Mouse (Mus musculus) layer of hippocampus, adult 8-10 months (tissue): Measurements from ENCODE around the gene Pax3. TPM values are rescaled to one million over a fixed set of nuclear protein-coding genes. Genes with fewer than 3 reads are reported as not detected.

Source experiments
- DNase-seq, 2 experiments: peaks; one replicate each; pipeline ENCODE4 v3.0.0; 2022; ENCODE audit warnings: low spot score in 2 of 2
- total RNA-seq, 4 experiments: library from RNA; stranded (reverse); gene quantifications; 2 replicates each; pipeline ENCODE4 v1.2.4; 2022

Pax3 gene
- total RNA-seq, 4 experiments from 2014 or later, result not detected

- no peak for DNase-seq
Measured at GRCm38 (mm10) chr1:78199221-78199620, 2.3 kb upstream of the Pax3 start.

DNA sequence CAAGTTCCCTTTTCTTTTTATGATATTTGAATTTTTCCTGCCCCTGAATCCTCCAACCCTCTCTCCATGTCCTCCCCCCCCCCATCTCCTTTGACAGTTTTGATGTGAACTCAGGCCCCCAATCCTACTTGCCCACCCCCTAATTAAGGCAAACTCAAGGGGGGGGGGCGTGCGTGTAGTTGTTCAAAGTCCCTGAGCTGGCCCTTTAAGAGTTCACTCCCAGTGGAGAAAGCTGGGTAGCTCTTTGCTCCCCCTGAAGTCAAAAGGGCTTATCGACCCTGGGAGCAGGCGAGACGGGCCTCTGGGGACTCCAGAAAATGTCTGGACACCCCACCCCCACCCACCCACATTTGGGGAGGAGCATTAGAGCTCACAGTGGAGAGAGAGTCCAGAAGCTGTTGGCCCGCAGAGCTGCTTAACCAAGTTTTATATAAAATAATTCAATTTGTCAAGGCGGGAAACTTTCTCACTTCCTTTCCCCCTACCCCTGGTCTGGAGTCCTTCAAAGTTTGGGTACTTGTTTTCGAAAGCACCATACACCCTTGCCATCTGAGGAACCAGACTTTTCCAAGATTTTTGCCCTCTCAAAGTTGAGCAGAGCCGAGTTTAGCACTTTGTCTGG is 1.5 kb upstream of the Pax3 start:
- DNase-seq, result no peak

- DNase-seq, result no peak
Measured at GRCm38 (mm10) chr1:78197351-78198234, 659 bp upstream of the Pax3 start.

DNA sequence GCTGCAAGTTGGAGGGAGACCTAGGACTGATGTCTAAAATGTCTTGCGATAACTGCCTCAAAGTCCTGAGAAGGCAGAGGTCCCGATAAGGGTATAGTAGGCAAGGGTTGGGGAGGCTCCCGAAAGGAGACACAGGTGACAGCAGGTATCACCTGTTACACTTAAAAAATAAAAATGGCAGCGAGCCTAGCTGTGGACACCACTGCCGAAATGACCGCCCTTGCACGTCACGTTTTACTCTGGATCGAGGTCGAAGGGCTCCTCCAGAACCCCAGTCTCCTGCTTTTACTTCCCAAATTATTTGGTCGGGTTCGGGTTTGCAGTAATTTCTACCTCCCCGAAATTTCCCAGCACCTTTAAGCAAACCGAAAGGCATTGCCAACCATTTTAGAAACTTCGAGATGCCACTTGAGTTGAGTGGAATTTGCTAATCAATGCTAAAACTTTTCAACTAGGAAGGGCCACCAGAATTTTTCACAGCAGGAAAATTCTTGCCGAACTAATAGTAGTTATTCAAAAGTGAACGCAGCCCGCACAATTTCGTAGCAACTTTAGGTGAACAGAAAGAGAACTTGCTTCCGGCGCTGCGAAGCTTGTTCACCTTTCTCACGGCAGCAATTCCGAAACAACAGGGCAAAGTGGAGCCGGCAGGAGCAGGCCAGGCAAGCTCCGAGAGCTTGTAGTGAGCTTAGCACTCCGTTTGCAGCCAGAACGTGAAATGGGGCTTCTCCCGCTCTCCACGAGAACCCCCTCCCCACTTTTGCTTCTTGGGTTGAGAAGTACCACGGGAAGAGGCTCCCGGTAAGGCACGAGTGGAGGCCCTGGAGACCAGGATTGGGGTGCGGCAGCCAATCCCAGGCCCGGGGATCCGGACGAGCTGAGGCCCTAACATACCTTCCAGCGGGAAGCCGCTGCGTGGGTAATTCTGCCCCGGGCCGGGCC is 892 bp downstream of the Pax3 start:
- no peak for DNase-seq

- DNase-seq, result no peak
Measured at GRCm38 (mm10) chr1:78195145-78195544, 1.8 kb downstream of the Pax3 start.

- no peak for DNase-seq
Measured at GRCm38 (mm10) chr1:78194381-78195047, 2.4 kb downstream of the Pax3 start.

- no peak for DNase-seq
Measured at GRCm38 (mm10) chr1:78193465-78193991, 3.4 kb downstream of the Pax3 start.

GRCm38 (mm10) chr1:78192746-78193464 is 4.0 kb downstream of the Pax3 start:
- no peak for DNase-seq

DNA sequence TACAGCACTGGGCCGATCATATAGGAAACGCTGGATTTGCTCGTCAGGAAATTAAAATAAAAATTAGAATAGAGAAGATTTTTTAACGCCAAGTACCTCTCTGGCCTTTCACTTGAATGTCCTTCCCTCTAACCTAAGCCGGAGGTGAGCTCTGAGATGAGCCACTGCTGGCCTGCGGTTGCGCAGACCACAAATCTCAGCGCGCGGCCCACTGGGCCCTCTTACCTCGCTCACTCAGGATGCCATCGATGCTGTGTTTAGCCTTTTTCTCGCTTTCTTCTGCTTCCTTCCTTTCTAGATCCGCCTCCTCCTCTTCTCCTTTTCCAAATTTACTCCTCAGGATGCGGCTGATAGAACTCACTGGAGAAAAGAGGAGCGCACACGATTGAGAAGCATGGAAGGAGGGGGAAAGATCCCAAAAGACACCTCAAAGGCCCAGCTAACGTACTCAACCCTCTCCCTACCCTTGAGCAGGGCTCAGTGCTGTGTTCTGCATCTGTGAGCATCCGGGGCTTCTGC is 4.7 kb downstream of the Pax3 start:
- DNase-seq, result no peak

DNA sequence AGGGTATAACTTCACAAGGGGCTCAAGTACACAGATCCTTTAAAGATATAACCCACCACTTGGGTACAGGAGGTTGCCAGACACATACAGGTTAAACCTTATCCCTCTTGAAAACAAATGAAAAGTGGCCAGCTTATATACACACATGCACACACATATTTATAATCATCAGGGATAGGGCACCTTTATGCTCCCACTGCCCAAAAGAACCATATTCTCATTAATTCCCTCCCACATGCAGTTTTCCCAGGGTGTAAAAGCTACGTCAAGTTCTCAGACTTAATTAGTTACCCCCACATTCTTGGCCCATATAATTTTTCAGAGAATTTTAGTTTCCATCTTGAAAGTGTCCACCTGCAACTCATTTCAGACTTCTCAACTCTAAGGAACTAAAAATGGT is 5.2 kb downstream of the Pax3 start:
- DNase-seq, result no peak

DNA sequence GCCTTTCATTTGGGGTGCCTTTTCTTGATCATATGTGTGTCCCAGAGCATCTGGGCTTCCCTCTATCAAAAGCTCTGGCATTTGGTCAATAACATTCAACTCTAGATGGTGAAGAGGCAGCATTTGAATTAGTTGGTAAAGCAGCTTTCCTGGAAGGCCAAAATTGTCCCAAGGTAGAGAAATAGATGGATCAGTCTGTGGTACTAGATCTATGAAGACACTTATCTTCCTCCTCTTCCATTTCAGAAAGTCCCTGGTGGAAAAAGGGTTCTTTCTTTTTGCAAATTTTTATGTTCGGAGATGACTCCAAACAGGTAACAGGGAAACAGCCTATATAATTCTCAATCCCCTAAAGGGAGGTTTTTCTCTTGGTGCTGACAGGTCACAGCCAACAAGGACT is 5.6 kb downstream of the Pax3 start:
- DNase-seq, result no peak

GRCm38 (mm10) chr1:78190386-78191111 is 6.4 kb downstream of the Pax3 start:
- DNase-seq, result no peak

- no peak for DNase-seq
Measured at GRCm38 (mm10) chr1:78189501-78190345, 7.2 kb downstream of the Pax3 start.

GRCm38 (mm10) chr1:78189016-78189415 is 7.9 kb downstream of the Pax3 start:
- DNase-seq, result no peak

- no peak for DNase-seq
Measured at GRCm38 (mm10) chr1:78188299-78188698, 8.6 kb downstream of the Pax3 start.

DNA sequence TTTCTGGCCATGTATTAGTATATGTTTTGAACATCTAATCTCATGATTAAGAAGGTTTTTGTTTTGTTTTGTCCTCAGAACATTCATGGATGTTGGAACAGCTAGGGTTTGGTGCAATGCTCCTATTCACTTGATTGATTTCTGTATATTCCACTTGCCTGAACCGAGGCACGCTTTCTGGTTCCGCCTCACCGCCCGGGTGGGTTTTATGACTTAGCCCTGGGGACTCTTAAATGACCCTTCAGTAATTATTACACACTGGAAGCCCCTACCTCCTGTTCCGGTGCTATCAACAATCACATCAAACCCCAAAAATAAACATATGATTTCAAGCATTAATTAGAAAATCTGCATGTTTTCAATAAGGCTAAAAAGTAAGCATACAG is 9.2 kb downstream of the Pax3 start:
- no peak for DNase-seq

DNA sequence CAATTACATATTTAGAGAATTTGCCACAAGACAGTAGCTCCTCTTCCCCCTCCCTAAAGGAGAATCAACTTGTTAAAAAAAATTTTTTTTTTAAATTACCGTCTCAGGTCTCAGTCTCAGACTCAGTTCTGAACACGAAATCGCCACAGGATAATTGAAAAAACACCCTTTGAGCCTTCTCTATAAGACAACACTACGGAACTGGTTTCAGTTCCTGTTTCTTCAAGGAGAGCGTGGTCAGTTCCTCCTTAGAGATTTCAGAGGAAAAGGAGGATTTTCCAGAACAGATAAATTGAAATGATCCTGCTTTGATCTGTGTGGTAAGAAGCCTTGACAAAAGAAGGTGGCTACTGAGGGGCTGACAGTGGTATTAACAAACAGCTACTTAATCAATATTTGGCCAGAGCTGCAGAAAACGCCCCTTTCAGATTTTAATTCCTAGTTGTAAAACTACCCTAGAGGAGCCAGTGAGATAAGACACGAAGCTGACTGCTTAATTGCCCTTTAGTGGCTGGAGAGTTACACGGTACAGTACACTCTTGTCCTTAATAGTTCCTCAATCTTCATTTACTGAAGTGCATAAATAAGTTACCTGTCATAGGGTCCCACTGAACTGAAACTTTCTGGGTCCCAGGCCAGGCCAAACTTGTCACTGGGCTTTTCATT is 9.7 kb downstream of the Pax3 start:
- no peak for DNase-seq

- no peak for DNase-seq
Measured at GRCm38 (mm10) chr1:78182954-78183353, 14.0 kb downstream of the Pax3 start.
